Mouse (Mus musculus): Measurements from ENCODE around the gene Fkbp15. TPM values are rescaled to one million over a fixed set of nuclear protein-coding genes. Genes with fewer than 3 reads are reported as not detected.

Fkbp15 gene
- polyA plus RNA-seq, 1 experiment from 2014 or later, result 19.2 TPM

DNA sequence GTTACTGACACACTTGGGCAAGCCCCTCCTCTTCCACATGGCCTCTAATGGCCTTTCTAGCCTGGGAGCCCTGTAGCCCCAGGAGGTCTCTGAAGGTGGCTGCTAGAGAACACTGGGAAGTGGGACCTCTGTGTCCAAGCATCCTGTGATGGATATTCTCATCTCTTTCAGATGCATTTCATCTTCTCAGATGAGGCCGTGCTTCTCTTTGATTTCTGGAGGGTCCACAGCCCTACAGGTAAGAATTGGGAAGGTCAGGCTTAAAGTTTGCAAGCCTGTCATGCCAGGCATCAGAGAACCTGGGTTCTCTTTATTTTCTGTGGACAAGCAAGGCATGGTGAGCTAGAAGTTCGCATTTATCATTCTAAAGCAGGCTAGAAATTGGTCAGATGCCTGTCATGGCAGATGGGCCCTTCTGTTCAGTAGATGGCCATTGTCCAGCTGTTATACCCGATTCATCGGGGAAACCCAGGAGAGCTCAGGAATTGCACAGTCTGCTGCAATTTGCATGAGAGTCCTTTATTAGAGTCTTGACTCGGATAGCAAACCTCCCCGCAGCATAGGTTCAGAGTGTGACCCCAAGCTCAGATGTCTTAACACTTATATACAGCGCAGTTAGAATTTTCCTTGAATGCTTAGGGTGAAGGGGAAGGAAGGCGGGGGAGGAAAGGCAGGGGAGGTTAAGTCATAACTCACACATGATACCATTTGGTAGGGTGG is 67.7 kb downstream of the Fkbp15 start:
- Histone ChIP-seq H3K4me2 (ENCODE audit: low read length) (no peak overlapping the region), H3K4me1 (replicated peaks; ENCODE audit: insufficient read depth, low read length) (peaks cover 6% of the 10 kb centered on the region; the same call in 1 of the 2 replicates), H3K27ac (no peak overlapping the region), H3K9me3 (replicated peaks; ENCODE audit: low read length) (no peaks in the 10 kb centered on the region), H3K4me3 (replicated peaks; ENCODE audit: low read depth, low read length) (no peak overlapping the region), H3K27me3 (ENCODE audit: insufficient read depth, low read length) (no peaks in the 10 kb centered on the region), H3K9ac (ENCODE audit: low read depth, low read length) (no peak overlapping the region), H3K36me3 (ENCODE audit: insufficient read depth, low read length) (peaks cover 19% of the 10 kb centered on the region; the same call in 1 of the 2 replicates)
- DNase-seq (ENCODE audit: low spot score), result peak; percentile 53
- WGBS, result 41% methylated on average over 8 of the region's 8 CpGs
- TF ChIP-seq CTCF (IDR thresholded peaks at IDR 0.05; ENCODE audit: low read depth), result no peak
- no peak for ATAC-seq (replicated peaks; ENCODE audit: low FRiP score, low read depth)

- DNase-seq (ENCODE audit: low spot score) (no peak), ATAC-seq (replicated peaks; ENCODE audit: low FRiP score, low read depth) (no peak)
- no peak overlapping the region for H3K4me2 ChIP-seq (ENCODE audit: low read length)
- peaks cover 8% of the 10 kb centered on the region; the same call in 1 of the 2 replicates for H3K36me3 ChIP-seq (ENCODE audit: insufficient read depth, low read length)
- no peak overlapping the region for H3K27ac ChIP-seq
- H3K27me3 ChIP-seq (ENCODE audit: insufficient read depth, low read length), result no peaks in the 10 kb centered on the region
- TF ChIP-seq CTCF (IDR thresholded peaks at IDR 0.05; ENCODE audit: low read depth), result no peak
- no peak overlapping the region for H3K4me3 ChIP-seq (replicated peaks; ENCODE audit: low read depth, low read length)
- no peaks in the 10 kb centered on the region for H3K9me3 ChIP-seq (replicated peaks; ENCODE audit: low read length)
- H3K4me1 ChIP-seq (replicated peaks; ENCODE audit: insufficient read depth, low read length), result peaks cover 6% of the 10 kb centered on the region; the same call in 1 of the 2 replicates
- WGBS, result 95% methylated on average over 9 of the region's 9 CpGs
- H3K9ac ChIP-seq (ENCODE audit: low read depth, low read length), result no peak overlapping the region
Observed at GRCm38 (mm10) chr4:62290816-62291505, 69.4 kb downstream of the Fkbp15 start.

- 88% methylated on average over 7 of the region's 7 CpGs for WGBS
Observed at GRCm38 (mm10) chr4:62289226-62289625, 71.1 kb downstream of the Fkbp15 start.

GRCm38 (mm10) chr4:62286992-62287900 is 73.1 kb downstream of the Fkbp15 start:
- peak overlapping the region; percentile 72 for H3K4me3 ChIP-seq (replicated peaks; ENCODE audit: low read depth, low read length)
- H3K9ac ChIP-seq (ENCODE audit: low read depth, low read length), result peak overlapping the region; percentile 74
- H3K9me3 ChIP-seq (replicated peaks; ENCODE audit: low read length), result no peaks in the 10 kb centered on the region
- peak overlapping the region; percentile 82 for H3K27ac ChIP-seq
- no peaks in the 10 kb centered on the region for H3K27me3 ChIP-seq (ENCODE audit: insufficient read depth, low read length)
- ATAC-seq (replicated peaks; ENCODE audit: low FRiP score, low read depth), result no peak; the same call in 1 of the 2 replicates
- 3% methylated on average over 12 of the region's 12 CpGs for WGBS
- H3K36me3 ChIP-seq (ENCODE audit: insufficient read depth, low read length), result 0 out of 2 replicates have a peak, but pooled peaks cover 5% of the 10 kb centered on the region
- peak overlapping the region; percentile 80 for H3K4me2 ChIP-seq (ENCODE audit: low read length)
- DNase-seq (ENCODE audit: low spot score), result peak; percentile 64
- H3K4me1 ChIP-seq (replicated peaks; ENCODE audit: insufficient read depth, low read length), result peaks cover 6% of the 10 kb centered on the region; the same call in 1 of the 2 replicates
- no peak for TF ChIP-seq CTCF (IDR thresholded peaks at IDR 0.05; ENCODE audit: low read depth)

More at GRCm38 (mm10) chr4:62289226-62289625, 71.1 kb downstream of the Fkbp15 start:
- no peak for DNase-seq (ENCODE audit: low spot score)
- Histone ChIP-seq H3K9me3 (replicated peaks; ENCODE audit: low read length) (no peaks in the 10 kb centered on the region), H3K4me1 (replicated peaks; ENCODE audit: insufficient read depth, low read length) (peaks cover 6% of the 10 kb centered on the region; the same call in 1 of the 2 replicates), H3K27ac (no peak overlapping the region), H3K9ac (ENCODE audit: low read depth, low read length) (no peak overlapping the region), H3K4me3 (replicated peaks; ENCODE audit: low read depth, low read length) (no peak overlapping the region), H3K36me3 (ENCODE audit: insufficient read depth, low read length) (0 out of 2 replicates have a peak, but pooled peaks cover 5% of the 10 kb centered on the region), H3K4me2 (ENCODE audit: low read length) (no peak overlapping the region), H3K27me3 (ENCODE audit: insufficient read depth, low read length) (no peaks in the 10 kb centered on the region)
- ATAC-seq (replicated peaks; ENCODE audit: low FRiP score, low read depth), result no peak
- TF ChIP-seq CTCF (IDR thresholded peaks at IDR 0.05; ENCODE audit: low read depth), result no peak

- Histone ChIP-seq H3K9me3 (replicated peaks; ENCODE audit: low read length) (no peaks in the 10 kb centered on the region), H3K27ac (peak overlapping the region; percentile 82), H3K4me2 (ENCODE audit: low read length) (peak overlapping the region; percentile 80), H3K27me3 (ENCODE audit: insufficient read depth, low read length) (no peaks in the 10 kb centered on the region), H3K4me1 (replicated peaks; ENCODE audit: insufficient read depth, low read length) (peaks cover 6% of the 10 kb centered on the region; the same call in 1 of the 2 replicates), H3K4me3 (replicated peaks; ENCODE audit: low read depth, low read length) (peak overlapping the region; percentile 72), H3K9ac (ENCODE audit: low read depth, low read length) (peak overlapping the region; percentile 74), H3K36me3 (ENCODE audit: insufficient read depth, low read length) (0 out of 2 replicates have a peak, but pooled peaks cover 5% of the 10 kb centered on the region)
- TF ChIP-seq CTCF (IDR thresholded peaks at IDR 0.05; ENCODE audit: low read depth), result peak; percentile 38
- WGBS, result 0% methylated on average over 54 of the region's 55 CpGs
- peak; percentile 90 for ATAC-seq (replicated peaks; ENCODE audit: low FRiP score, low read depth)
- peak; percentile 85 for DNase-seq (ENCODE audit: low spot score)
Observed at GRCm38 (mm10) chr4:62286257-62286991, 73.9 kb downstream of the Fkbp15 start.

All from kidney, postnatal 0 days (tissue).